Mouse (Mus musculus) gastrocnemius, postnatal 36 days (tissue): ENCODE results near the gene Spats2. TPM values are rescaled to one million over a fixed set of nuclear protein-coding genes. Genes with fewer than 3 reads are reported as not detected.
"Not testable (repeated sequence)": the region's sequence is repeated elsewhere in the genome, so short reads cannot be mapped to it uniquely, and the experiment has no call there.

ENCODE experiments used
- DNase-seq, 2 experiments: peaks; one replicate each; pipeline ENCODE4 v3.0.0; 2022
- intact Hi-C: fragments of 180-260 bp; cut with DNase I; formaldehyde crosslinking; loops from one replicate; pipeline ENCODE4 v1.15.1; 2025
- microRNA-seq, 2 experiments: library from miRNA; unstranded; fragments of <30 nt; microRNA quantifications; one replicate each; pipeline ENCODE4 v1.2.0; 2021
- total RNA-seq, 2 experiments: library from RNA; stranded (reverse); gene quantifications; 2 replicates each; pipeline ENCODE4 v1.2.3; 2021

The Spats2 gene
- total RNA-seq, 2 experiments from 2014 or later = 3.8 to 3.9 TPM

DNA sequence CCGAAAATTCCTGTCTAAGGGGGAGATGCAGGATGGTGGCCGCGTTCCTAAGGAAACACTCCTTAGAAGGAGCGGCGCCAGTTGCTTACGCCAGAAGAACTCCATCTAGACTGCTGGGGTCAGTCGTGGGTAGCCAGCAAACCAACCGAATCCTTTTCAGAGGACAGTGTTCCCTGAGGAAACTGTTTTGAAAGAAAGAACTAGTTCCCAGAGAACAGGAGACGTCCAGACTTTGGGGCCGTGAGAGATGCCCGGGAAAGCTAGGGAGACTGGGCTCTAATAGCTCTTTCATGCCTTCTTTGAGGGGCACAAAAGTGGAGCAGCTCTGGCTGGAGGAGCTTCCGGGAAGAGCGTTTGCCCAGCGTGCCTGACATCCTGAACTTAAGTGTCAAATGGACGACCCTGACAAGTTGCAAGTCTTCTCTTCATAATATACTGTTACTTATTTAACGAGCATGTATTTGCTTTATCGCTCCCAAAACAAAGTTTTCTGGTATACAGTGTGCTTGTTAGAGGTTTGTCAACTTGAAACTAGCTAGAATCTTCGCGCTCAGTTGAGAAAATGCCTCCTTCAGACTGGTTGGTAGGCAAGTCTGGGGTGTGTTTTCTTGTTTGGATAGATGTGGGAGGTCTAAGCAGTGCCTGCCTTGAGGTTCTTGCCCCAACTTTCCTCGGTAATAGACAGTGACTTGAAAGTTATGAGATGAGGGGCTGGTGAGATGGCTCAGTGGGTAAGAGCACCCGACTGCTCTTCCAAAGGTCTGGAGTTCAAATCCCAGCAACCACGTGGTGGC lies 126.9 kb downstream of the Spats2 start:
- DNase-seq = peak in 1 of 2 experiments; percentile 56
- intact Hi-C loops = no loop called here

DNA sequence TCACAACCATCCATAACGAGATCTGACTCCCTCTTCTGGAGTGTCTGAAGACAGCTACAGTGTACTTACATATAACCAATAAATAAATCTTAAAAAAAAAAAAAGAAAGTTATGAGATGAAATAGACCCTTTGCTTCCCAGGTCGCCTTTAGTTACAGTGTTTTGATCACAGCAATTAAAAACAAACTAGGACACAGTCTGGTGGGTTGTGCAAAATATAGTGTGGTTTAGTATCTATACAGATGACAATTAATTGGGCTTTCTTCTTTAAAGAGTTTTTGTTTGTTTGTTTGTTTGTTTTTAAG lies 127.4 kb downstream of the Spats2 start:
- intact Hi-C loops, DNase-seq: not testable (repeated sequence)

DNA sequence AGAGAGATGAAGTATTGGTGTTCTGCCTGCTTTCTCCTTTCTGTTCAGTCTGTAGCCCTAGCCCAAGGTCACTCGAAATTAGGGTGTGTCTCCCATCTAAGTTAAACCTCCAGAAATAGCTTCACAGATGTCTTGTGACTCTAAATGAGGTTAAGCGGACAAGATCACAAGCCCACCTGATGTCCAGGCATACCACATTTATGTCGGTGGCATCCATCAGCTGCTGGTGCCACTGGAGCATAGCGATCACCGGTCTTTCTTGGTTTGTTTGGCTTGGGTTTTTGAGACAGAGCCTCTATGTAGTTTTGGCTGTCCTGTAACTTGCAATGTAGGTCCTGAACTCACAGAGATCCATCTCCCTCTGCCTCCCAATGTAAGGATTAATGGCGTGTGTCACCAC lies 128.1 kb downstream of the Spats2 start:
- intact Hi-C loops = no loop called here
- DNase-seq = no peak

DNA sequence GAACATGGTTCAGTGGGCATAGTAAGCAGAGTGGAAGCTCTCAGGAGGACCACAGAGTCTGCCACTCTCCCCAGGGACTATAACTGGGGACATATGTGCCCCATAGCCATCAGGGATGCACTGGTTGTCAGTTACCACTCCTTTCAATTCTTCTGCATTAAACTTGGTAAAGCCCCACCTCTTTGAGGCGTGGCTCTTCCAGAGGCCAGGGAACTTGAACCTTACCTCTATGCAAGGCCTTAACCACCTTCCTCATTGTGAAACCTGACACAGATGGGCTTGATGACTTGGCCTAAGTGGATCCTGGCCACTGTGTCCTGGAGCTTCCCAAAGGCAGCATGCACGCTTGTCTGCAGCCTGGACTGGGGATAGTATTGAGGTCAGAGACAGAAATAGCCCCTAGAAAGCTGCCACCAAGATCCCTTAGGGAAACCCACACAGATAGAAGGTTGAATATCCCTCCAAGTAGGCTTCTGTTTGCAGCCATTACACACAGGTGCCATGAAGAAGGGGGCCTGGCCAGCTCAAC lies 128.8 kb downstream of the Spats2 start:
- intact Hi-C loops = no loop called here
- DNase-seq = no peak

DNA sequence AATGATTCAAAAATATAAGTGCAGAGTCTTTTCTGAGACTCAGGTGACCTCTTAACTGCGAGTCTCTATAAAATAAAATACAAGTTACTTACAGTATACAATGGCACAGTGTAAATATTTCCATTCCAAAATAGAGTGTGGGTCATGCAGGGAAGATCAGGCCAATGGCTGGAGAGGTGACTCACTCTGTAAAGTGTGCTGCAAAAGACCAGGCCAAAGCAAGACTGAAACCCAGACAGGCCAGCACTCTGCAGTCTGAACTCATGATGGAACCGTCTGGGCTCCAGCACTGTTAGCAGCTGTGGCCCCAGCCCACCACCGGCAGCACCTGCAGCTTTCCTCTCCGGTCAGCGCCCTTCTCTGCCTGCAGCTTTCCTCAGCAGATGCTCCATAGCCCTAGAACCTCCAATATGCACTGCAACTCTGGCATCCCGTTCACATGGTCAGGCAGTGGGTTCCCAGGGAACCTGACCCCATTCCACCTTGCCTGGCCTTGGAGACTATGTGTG lies 129.6 kb downstream of the Spats2 start:
- DNase-seq = no peak
- intact Hi-C loops = no loop called here

DNA sequence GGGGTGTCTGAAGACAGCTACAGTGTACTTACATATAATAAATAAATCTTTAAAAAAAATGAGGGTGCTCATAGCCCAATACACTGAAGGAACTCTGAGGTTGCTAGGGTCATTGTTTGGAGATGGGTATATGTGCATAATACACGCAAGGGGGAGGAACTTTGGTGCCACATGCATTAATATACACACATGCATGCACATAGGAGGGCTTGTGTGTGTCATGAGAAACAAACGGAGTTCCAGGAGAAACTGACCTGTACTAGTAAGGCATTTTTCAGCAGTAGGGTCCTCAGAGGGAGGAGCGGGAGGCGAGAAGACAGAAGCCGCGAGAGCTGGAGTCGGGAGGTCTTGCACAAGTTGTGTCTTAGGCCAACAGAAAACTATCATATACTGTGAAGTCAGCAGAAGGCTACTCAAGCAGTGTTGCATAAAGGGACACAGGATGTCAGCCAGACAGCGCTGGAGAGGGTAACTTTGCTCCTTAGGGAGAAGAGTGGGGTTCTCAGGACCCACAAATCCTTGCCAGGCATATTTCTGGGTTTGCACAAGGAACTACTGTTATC lies 133.5 kb downstream of the Spats2 start:
- DNase-seq = no peak
- intact Hi-C loops = no loop called here

DNA sequence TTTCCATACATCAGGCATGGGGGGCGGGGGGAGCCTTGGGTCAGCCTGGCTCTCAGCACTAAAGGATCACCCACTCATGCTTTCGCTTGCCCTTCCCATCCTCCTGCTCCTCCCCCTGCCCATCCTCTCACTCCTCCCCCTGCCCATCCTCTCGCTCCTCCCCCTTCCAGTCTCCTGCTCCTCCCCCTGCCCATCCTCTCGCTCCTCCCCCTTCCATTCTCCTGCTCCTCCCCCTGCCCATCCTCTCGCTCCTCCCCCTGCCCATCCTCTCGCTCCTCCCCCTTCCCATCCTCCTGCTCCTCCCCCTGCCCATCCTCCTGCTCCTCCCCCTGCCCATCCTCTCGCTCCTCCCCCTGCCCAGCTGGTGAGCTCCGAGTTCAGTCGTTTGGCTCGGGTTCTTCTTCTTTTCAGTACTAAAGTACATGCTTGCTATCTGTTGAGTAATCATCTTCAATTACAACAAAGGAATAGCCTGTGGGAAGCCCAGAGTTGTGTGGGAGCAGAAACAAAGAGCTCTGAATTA lies 134.1 kb downstream of the Spats2 start:
- intact Hi-C loops = no loop called here
- peak; percentile 49 to 73 for DNase-seq

DNA sequence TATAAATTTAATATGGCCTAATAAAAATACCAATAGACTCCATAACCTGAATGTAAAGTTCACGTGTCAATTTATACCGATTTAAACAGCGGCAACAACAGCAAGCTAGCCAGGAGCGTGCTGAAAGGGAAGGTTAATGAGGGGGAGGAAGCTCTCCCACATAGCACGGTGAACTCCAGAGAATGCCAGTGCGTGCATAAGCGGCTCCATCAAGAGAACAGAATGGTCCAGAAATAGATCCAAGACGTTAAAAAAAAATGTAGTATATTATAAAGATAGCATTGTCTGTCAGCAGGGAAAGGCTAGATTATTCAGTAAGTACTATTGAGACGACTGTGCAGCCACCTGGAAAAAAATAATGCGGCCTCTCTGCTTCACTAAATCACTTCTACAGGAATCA lies 137.0 kb downstream of the Spats2 start:
- DNase-seq = no peak
- intact Hi-C loops = no loop called here

Small RNA genes lying within 50 kb of the gene (microRNA-seq; reads per million reads assigned to microRNA genes)
- gene Mir6960 = 0 to 0.72 reads per million in 2 experiments

Other genes starting within 250 kb of the Spats2 start
- gene Rhebl1, start 231.4 kb upstream of the Spats2 start, total RNA-seq = 1 to 10 TPM; 1.9 to 3.1 TPM
- under 1 TPM; 0.41 to 0.96 TPM for gene Dhh, start 227.4 kb upstream of the Spats2 start, total RNA-seq
- gene Lmbr1l, start 207.7 kb upstream of the Spats2 start, total RNA-seq = 1 to 10 TPM; 6.3 to 7.6 TPM
- gene Tuba1b, start 191.4 kb upstream of the Spats2 start, total RNA-seq = 10 to 100 TPM; 21.8 to 23.2 TPM
- gene Gm49450, start 172.4 kb upstream of the Spats2 start, total RNA-seq = not detected
- 10 to 100 TPM; 27.6 to 30.1 TPM for gene Tuba1a, start 172.2 kb upstream of the Spats2 start, total RNA-seq
- 1 to 10 TPM; 8.2 to 9.4 TPM for gene Tuba1c, start 96.0 kb upstream of the Spats2 start, total RNA-seq
- gene Prph, start 70.7 kb upstream of the Spats2 start, total RNA-seq = 1 to 10 TPM in 1 of 2 experiments, under 1 TPM in 1; 0.42 to 1.2 TPM
- under 1 TPM; 0.62 to 0.69 TPM for gene Troap, start 51.3 kb upstream of the Spats2 start, total RNA-seq
- not detected for gene C1ql4, start 38.1 kb upstream of the Spats2 start, total RNA-seq
- gene Dnajc22, start 32.7 kb upstream of the Spats2 start, total RNA-seq = under 1 TPM in 1 of 2 experiments, not detected in 1; 0.27 TPM
- gene Kcnh3, start 98.9 kb downstream of the Spats2 start, total RNA-seq = under 1 TPM in 1 of 2 experiments, not detected in 1; 0.08 TPM
- gene Mcrs1, start 126.0 kb downstream of the Spats2 start, total RNA-seq = 10 to 100 TPM; 25.6 to 28.9 TPM
- 10 to 100 TPM; 21.0 to 23.0 TPM for gene Prpf40b, start 169.2 kb downstream of the Spats2 start, total RNA-seq
- not detected for gene Fam186b, start 170.0 kb downstream of the Spats2 start, total RNA-seq
- gene Fmnl3, start 244.6 kb downstream of the Spats2 start, total RNA-seq = 1 to 10 TPM; 6.6 to 7.0 TPM